Mouse (Mus musculus) neural tube, embryonic 15.5 days (tissue): ENCODE results near the gene Ccdc90b. TPM values are rescaled to one million over a fixed set of nuclear protein-coding genes. Genes with fewer than 3 reads are reported as not detected.

ENCODE experiments used
- ATAC-seq: fragments of 200-750 bp; cut with Nextera tagmentation; 2 replicates; pipeline ENCODE4 v1.8.0; 2017; ENCODE audit warnings: mild to moderate bottlenecking, moderate TSS enrichment, moderate library complexity; ENCODE audit not compliant: low FRiP score
- H3K27ac ChIP-seq: fragments of 300-500 bp; sonication (generic); replicated peaks from 2 replicates; pipeline ENCODE4 v1.5.1; 2015; ENCODE audit warnings: mild to moderate bottlenecking, inconsistent platforms
- H3K27me3 ChIP-seq: fragments of 300-500 bp; sonication (generic); replicated peaks from 2 replicates; pipeline ENCODE4 v1.6.1; 2015; ENCODE audit warnings: inconsistent platforms
- H3K36me3 ChIP-seq: fragments of 300-500 bp; sonication (generic); 2 replicates; pipeline ENCODE4 v1.6.1; 2015; ENCODE audit warnings: inconsistent platforms
- H3K4me1 ChIP-seq: fragments of 300-500 bp; sonication (generic); 2 replicates; pipeline ENCODE4 v1.6.1; 2015; ENCODE audit warnings: inconsistent platforms
- H3K4me2 ChIP-seq: fragments of 300-500 bp; sonication (generic); 2 replicates; pipeline ENCODE4 v1.6.1; 2015; ENCODE audit warnings: inconsistent platforms, mild to moderate bottlenecking, moderate library complexity
- H3K4me3 ChIP-seq: fragments of 300-500 bp; sonication (generic); replicated peaks from 2 replicates; pipeline ENCODE4 v1.5.1; 2015; ENCODE audit warnings: mild to moderate bottlenecking, inconsistent platforms
- H3K9ac ChIP-seq: fragments of 300-500 bp; sonication (generic); replicated peaks from 2 replicates; pipeline ENCODE4 v1.6.1; 2015; ENCODE audit warnings: mild to moderate bottlenecking, inconsistent platforms
- H3K9me3 ChIP-seq: fragments of 300-500 bp; sonication (generic); replicated peaks from 2 replicates; pipeline ENCODE4 v1.6.1; 2016; ENCODE audit warnings: inconsistent platforms
- WGBS: fragments of 180-500 bp; shearing (Covaris S2); methylation state at CpG from one replicate; pipeline ENCODE4 v1.1.7; 2015; ENCODE audit warnings: mixed read lengths; 5-methylcytosine and 5-hydroxymethylcytosine counted together
- polyA plus RNA-seq: library from polyadenylated mRNA; unstranded; fragments of >200 nt; fragmentation: Nextera tagmentation; extraction: Ambion mirVana; gene quantifications from 2 replicates; pipeline ENCODE4 v1.2.1, GENCODE M21; 2015

Gene Ccdc90b
- polyA plus RNA-seq, 1 experiment from 2014 or later: 52.0 TPM

DNA sequence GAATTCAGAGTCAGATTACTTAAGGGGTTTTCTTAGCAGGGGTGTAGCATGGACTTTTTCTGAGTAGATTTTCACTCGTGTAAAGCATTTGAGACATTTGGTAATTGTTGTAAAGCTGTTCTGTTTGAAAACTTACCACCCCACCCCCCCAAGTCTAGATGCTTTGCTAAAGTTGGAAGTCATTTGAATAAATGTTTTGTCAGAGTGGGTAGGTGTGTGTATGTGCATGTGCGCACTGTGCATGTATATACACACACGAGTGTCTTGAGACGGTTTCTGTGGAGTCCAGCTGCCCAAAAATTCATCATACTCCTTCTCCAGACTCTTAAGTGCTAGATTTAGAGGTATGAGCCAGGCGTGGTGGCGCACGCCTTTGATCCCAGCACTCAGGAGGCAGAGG is 22.6 kb downstream of the Ccdc90b start:
- no peak overlapping the region for H3K27ac ChIP-seq
- WGBS: 94% methylated on average over 7 of the region's 7 CpGs
- no peaks in the 10 kb centered on the region for H3K4me1 ChIP-seq
- H3K9me3 ChIP-seq: no peaks in the 10 kb centered on the region
- no peaks in the 10 kb centered on the region for H3K27me3 ChIP-seq
- H3K9ac ChIP-seq: no peak overlapping the region
- no peak for ATAC-seq
- H3K36me3 ChIP-seq: peaks cover 27% of the 10 kb centered on the region
- no peak overlapping the region for H3K4me3 ChIP-seq
- no peak overlapping the region for H3K4me2 ChIP-seq

DNA sequence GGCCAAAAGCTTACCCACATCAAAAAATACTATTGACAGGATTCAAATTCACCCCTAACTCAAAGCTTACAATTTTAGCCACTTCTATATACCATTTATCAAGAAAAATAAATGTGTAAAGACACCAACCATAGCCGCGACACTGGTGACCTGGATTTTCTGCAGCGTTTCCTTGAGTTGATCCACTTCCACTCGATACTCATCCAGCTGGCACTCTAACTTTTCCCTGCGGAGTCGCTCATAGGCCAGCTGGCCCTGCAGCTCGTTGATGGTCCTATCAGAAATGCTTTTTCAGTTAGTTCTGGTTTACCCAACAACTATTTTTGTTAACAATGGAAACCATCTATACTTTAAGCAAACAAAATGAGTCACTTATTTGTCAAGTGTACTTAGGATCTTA is 29.0 kb downstream of the Ccdc90b start:
- WGBS: 90% methylated on average over 7 of the region's 7 CpGs
- Histone ChIP-seq H3K4me3 (no peak overlapping the region), H3K27me3 (no peaks in the 10 kb centered on the region), H3K36me3 (no peaks in the 10 kb centered on the region), H3K9ac (no peak overlapping the region), H3K9me3 (no peaks in the 10 kb centered on the region), H3K4me2 (no peak overlapping the region), H3K4me1 (no peaks in the 10 kb centered on the region), H3K27ac (no peak overlapping the region)
- ATAC-seq: no peak

DNA sequence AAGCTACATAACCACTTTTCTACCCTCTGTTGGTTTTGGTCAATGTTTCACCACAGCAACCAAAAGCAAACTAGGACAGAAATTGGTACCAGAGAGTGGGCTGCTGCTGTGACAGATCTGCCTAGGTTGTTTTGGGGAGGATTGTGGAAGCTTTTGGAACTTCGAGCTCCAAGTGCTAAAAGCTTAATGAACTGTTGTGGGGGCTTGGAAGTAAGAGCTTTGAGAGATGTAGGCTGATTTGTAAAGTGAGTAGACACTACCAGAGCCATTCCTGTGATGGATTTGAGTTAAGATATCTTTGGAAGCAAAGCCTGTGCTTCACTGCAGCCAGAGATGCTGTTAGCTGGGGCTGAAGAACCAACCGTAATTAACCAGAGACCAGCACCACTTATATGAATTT is 29.9 kb downstream of the Ccdc90b start:
- Histone ChIP-seq H3K36me3 (no peaks in the 10 kb centered on the region), H3K4me2 (no peak overlapping the region), H3K4me1 (no peaks in the 10 kb centered on the region), H3K9me3 (no peaks in the 10 kb centered on the region), H3K27me3 (no peaks in the 10 kb centered on the region), H3K9ac (no peak overlapping the region), H3K4me3 (no peak overlapping the region), H3K27ac (no peak overlapping the region)
- WGBS: 88% methylated on average over 2 of the region's 2 CpGs
- no peak for ATAC-seq

DNA sequence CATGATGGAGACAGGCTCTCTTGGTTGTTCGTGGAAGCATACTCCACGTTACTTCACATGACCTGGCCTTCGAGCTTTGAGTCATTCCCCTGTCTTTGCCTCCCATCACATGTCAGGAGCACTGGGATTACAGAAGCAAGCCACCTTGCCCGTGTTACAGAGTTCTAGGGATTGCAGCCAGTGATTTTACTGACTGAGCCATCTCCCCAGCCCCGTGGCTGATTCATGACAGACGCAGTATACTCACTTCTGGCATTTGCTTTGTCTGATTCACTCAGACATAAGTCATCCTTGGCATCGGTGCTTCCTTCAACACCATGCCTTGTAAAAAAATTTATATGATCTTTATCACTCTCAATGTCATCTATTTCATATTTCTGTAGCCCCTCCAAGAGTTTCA is 44.0 kb downstream of the Ccdc90b start:
- WGBS: 94% methylated on average over 7 of the region's 7 CpGs
- H3K4me1 ChIP-seq: no peaks in the 10 kb centered on the region
- ATAC-seq: no peak

GRCm38 (mm10) chr7:92610830-92611229 is 49.9 kb downstream of the Ccdc90b start:
- no peak overlapping the region for H3K4me3 ChIP-seq
- H3K9ac ChIP-seq: no peak overlapping the region
- H3K36me3 ChIP-seq: peaks cover 23% of the 10 kb centered on the region
- no peak for ATAC-seq
- no peaks in the 10 kb centered on the region for H3K9me3 ChIP-seq
- WGBS: 80% methylated on average over 7 of the region's 7 CpGs
- H3K27ac ChIP-seq: no peak overlapping the region
- no peak overlapping the region for H3K4me2 ChIP-seq
- H3K4me1 ChIP-seq: no peaks in the 10 kb centered on the region
- no peaks in the 10 kb centered on the region for H3K27me3 ChIP-seq

More for the DNA sequence above, 44.0 kb downstream of the Ccdc90b start:
- no peaks in the 10 kb centered on the region for H3K27me3 ChIP-seq
- H3K4me2 ChIP-seq: no peak overlapping the region
- no peak overlapping the region for H3K9ac ChIP-seq
- H3K4me3 ChIP-seq: no peak overlapping the region
- peaks cover 29% of the 10 kb centered on the region for H3K36me3 ChIP-seq
- no peak overlapping the region for H3K27ac ChIP-seq
- H3K9me3 ChIP-seq: 0 out of 2 replicates have a peak, but pooled peaks cover 7% of the 10 kb centered on the region

- Histone ChIP-seq H3K27me3 (no peaks in the 10 kb centered on the region), H3K9me3 (no peaks in the 10 kb centered on the region), H3K27ac (no peak overlapping the region), H3K4me2 (no peak overlapping the region), H3K36me3 (peaks cover 15% of the 10 kb centered on the region), H3K4me3 (no peak overlapping the region), H3K9ac (no peak overlapping the region), H3K4me1 (no peaks in the 10 kb centered on the region)
- no peak for ATAC-seq
- WGBS: 50% methylated on average over 2 of the region's 2 CpGs
These were observed 63.5 kb downstream of the Ccdc90b start for GRCm38 (mm10) chr7:92624488-92624887.

- no peak overlapping the region for H3K4me2 ChIP-seq
- H3K9me3 ChIP-seq: no peaks in the 10 kb centered on the region
- no peaks in the 10 kb centered on the region for H3K27me3 ChIP-seq
- H3K4me3 ChIP-seq: no peak overlapping the region
- no peaks in the 10 kb centered on the region for H3K4me1 ChIP-seq
- no peak overlapping the region for H3K27ac ChIP-seq
- WGBS: 52% methylated on average over 2 of the region's 2 CpGs
- peaks cover 5% of the 10 kb centered on the region; the same call in 1 of the 2 replicates for H3K36me3 ChIP-seq
- no peak for ATAC-seq
- H3K9ac ChIP-seq: no peak overlapping the region
These were observed 69.2 kb downstream of the Ccdc90b start for GRCm38 (mm10) chr7:92630167-92630566.

Other genes starting within 250 kb of the Ccdc90b start
- 19.5 and 20.6 TPM in 2 replicates for gene Ankrd42, start 76.0 kb downstream of the Ccdc90b start, polyA plus RNA-seq
- gene Pcf11, start 108.8 kb downstream of the Ccdc90b start, polyA plus RNA-seq: 17.9 and 19.7 TPM in 2 replicates
- gene Rab30, start 180.5 kb downstream of the Ccdc90b start, polyA plus RNA-seq: 22.0 and 23.5 TPM in 2 replicates